8 mouse cellular contexts compared by ENCODE assay signal in genomic region chr19:3855601-3856000, GRCm38 (mm10). TPM values are rescaled to one million over a fixed set of nuclear protein-coding genes. Genes with fewer than 3 reads are reported as not detected.
DNase-seq lines count a peak whose midpoint lies in the region; TF ChIP-seq lines count a peak whose summit lies in the region.

No protein-coding gene starts in this region.

- peak overlapping the region; percentile 85 for H3K27ac ChIP-seq in layer of hippocampus, adult 2 months

- DNase-seq in embryo, embryonic 11 days, result peak; percentile 44
- DNase-seq in embryo, embryonic 10.5 days (ENCODE audit: low spot score), result no peak
- DNase-seq in ovary, postnatal 36 days (ENCODE audit: low spot score), result peak; percentile 47
- no peak for DNase-seq in ovary, postnatal 14 days (ENCODE audit: low spot score)
- DNase-seq in layer of hippocampus, adult 2 months (ENCODE audit: low spot score in 2 of 2), result peak in 1 of 2 experiments; percentile 41
- peak; percentile 22 for DNase-seq in right cerebral cortex, postnatal 14 days
- no peak for DNase-seq in urinary bladder, adult 2 months (ENCODE audit: low spot score)
- DNase-seq in thymus, postnatal 10 days (ENCODE audit: low spot score in 2 of 2), result no peak

- H3K4me3 ChIP-seq in layer of hippocampus, adult 2 months, result peak overlapping the region; percentile 27; the same call in 1 of the 2 replicates

- no peak for TF ChIP-seq CTCF in layer of hippocampus, adult 2 months (conservative IDR thresholded peaks at IDR 0.05)

RNA-seq across cellular contexts. Expression of gene Chka, which starts 4.0 kb away (rescaled TPM):
- total RNA-seq in layer of hippocampus, adult 2 months (2021), result 100 to 1,000 TPM in 1 of 2 experiments, 10 to 100 TPM in 1; 87.2 to 109 TPM
- polyA plus RNA-seq in urinary bladder, adult 2 months (2012; rRNA removed), result 49.2 and 63.0 TPM in 2 replicates

RNA-seq across cellular contexts. Expression of gene Tcirg1, which starts 51.3 kb away (rescaled TPM):
- 10 to 100 TPM; 20.0 to 24.9 TPM for total RNA-seq in layer of hippocampus, adult 2 months (2021)
- polyA plus RNA-seq in urinary bladder, adult 2 months (2012; rRNA removed), result 88.3 and 112 TPM in 2 replicates

RNA-seq across cellular contexts. Expression of gene Ndufs8, which starts 57.0 kb away (rescaled TPM):
- total RNA-seq in layer of hippocampus, adult 2 months (2021), result 100 to 1,000 TPM; 125 to 142 TPM
- polyA plus RNA-seq in urinary bladder, adult 2 months (2012; rRNA removed), result 223 and 242 TPM in 2 replicates

Comparison
In these comparisons a context has a peak if more than half of its experiments do, and no peak if none do; other contexts are left out.
1. DNase-seq: peak in embryo, embryonic 11 days (single experiment), ovary, postnatal 36 days (single experiment) and right cerebral cortex, postnatal 14 days (single experiment); none in embryo, embryonic 10.5 days (single experiment), ovary, postnatal 14 days (single experiment), urinary bladder, adult 2 months (single experiment) and thymus, postnatal 10 days (0 of 2).